ENCODE assay signal across 9 mouse cellular contexts in genomic region chr12:76152389-76152788, GRCm38 (mm10). TPM values are rescaled to one million over a fixed set of nuclear protein-coding genes. Genes with fewer than 3 reads are reported as not detected.
DNase-seq lines count a peak whose midpoint lies in the region; ATAC-seq and TF ChIP-seq lines count a peak whose summit lies in the region.
"Not testable (repeated sequence)": the region's sequence is repeated elsewhere in the genome, so short reads cannot be mapped to it uniquely, and the experiment has no call there.
"Had no signal": no experiment of that assay in that cellular context is flagged by ENCODE, and none has a peak within 500 bp of the region (broad histone marks: within the 10 kb centered on the region; RNA-seq: fewer than 3 reads in every experiment).

No protein-coding gene starts in this region.

- TF ChIP-seq POLR2A in cerebellum, adult 2 months (IDR thresholded peaks at IDR 0.05; ENCODE audit: borderline replicate concordance, insufficient read depth, low read length), result not testable (repeated sequence)

- H3K27ac ChIP-seq in cerebellum, adult 2 months (ENCODE audit: insufficient read depth, low read length); embryonic facial prominence, embryonic 15.5 days (replicated peaks); hindbrain, embryonic 16.5 days (ENCODE audit: low read depth, low read length); limb, embryonic 11.5 days (replicated peaks; ENCODE audit: low read depth, low read length); lung, postnatal 0 days (ENCODE audit: low read length); neural tube, embryonic 11.5 days (ENCODE audit: low read depth, low read length): not testable (repeated sequence)
- peak overlapping the region; percentile 80 for H3K27ac ChIP-seq in heart, embryonic 10.5 days

- H3K9ac ChIP-seq in embryonic facial prominence, embryonic 15.5 days; lung, postnatal 0 days (replicated peaks; ENCODE audit: low read depth); neural tube, embryonic 11.5 days (ENCODE audit: low read length): not testable (repeated sequence)
- peak overlapping the region; percentile 55 for H3K9ac ChIP-seq in hindbrain, embryonic 16.5 days (ENCODE audit: low read depth, low read length)
- H3K9ac ChIP-seq in limb, embryonic 11.5 days (ENCODE audit: low read length), result peak overlapping the region; percentile 43; the same call in 1 of the 2 replicates

- not testable (repeated sequence) for H3K9me3 ChIP-seq in E14TG2a.4 (ENCODE audit: low read length); embryonic facial prominence, embryonic 15.5 days (replicated peaks); heart, embryonic 10.5 days; hindbrain, embryonic 16.5 days (ENCODE audit: control insufficient read depth, low read length); limb, embryonic 11.5 days (ENCODE audit: control insufficient read depth, low read length); lung, postnatal 0 days (ENCODE audit: low read length); neural tube, embryonic 11.5 days (ENCODE audit: control insufficient read depth, low read length)

- ATAC-seq in embryonic facial prominence, embryonic 15.5 days (ENCODE audit: insufficient number of reproducible peaks, low FRiP score, low TSS enrichment, low read depth); hindbrain, embryonic 16.5 days; limb, embryonic 11.5 days (ENCODE audit: insufficient number of reproducible peaks, low FRiP score, low TSS enrichment, low read depth); lung, postnatal 0 days; neural tube, embryonic 11.5 days (ENCODE audit: insufficient read depth, low FRiP score, low TSS enrichment): not testable (repeated sequence)

- peak; percentile 39 for DNase-seq in cerebellum, adult 2 months
- not testable (repeated sequence) for DNase-seq in heart, embryonic 10.5 days (ENCODE audit: low spot score); lung, postnatal 0 days (ENCODE audit: low spot score)
- peak; percentile 42 for DNase-seq in limb, embryonic 11.5 days (ENCODE audit: low spot score)
- peak; percentile 28 for DNase-seq in neural tube, embryonic 11.5 days (ENCODE audit: low spot score)

- TF ChIP-seq EP300 in lung, postnatal 0 days (IDR thresholded peaks at IDR 0.05), result not testable (repeated sequence)

- H3K36me3 ChIP-seq in E14TG2a.4 (ENCODE audit: insufficient read depth, low read length); embryonic facial prominence, embryonic 15.5 days; heart, embryonic 10.5 days; hindbrain, embryonic 16.5 days (ENCODE audit: control insufficient read depth, insufficient read depth, low read length); limb, embryonic 11.5 days (ENCODE audit: control insufficient read depth, insufficient read depth, low read length); lung, postnatal 0 days (ENCODE audit: insufficient read depth, low read length); neural tube, embryonic 11.5 days (ENCODE audit: control insufficient read depth, insufficient read depth, low read length): not testable (repeated sequence)

- H3K4me1 ChIP-seq in E14TG2a.4 (replicated peaks; ENCODE audit: low read depth, low read length); cerebellum, adult 2 months (ENCODE audit: control insufficient read depth, insufficient read depth, low read length); embryonic facial prominence, embryonic 15.5 days; hindbrain, embryonic 16.5 days (ENCODE audit: control insufficient read depth, insufficient read depth, low read depth, low read length); limb, embryonic 11.5 days (ENCODE audit: control insufficient read depth, insufficient read depth, low read length); lung, postnatal 0 days (ENCODE audit: insufficient read depth, low read depth, low read length); neural tube, embryonic 11.5 days (ENCODE audit: control insufficient read depth, insufficient read depth, low read length): not testable (repeated sequence)
- H3K4me1 ChIP-seq in heart, embryonic 10.5 days, result peaks cover 12% of the 10 kb centered on the region

- WGBS in cerebellum, adult 2 months, result 11% methylated on average over 30 of the region's 30 CpGs
- WGBS in embryonic facial prominence, embryonic 15.5 days, result 13% methylated on average over 30 of the region's 30 CpGs
- 12% methylated on average over 30 of the region's 30 CpGs for WGBS in heart, embryonic 10.5 days
- WGBS in hindbrain, embryonic 16.5 days, result 9% methylated on average over 30 of the region's 30 CpGs
- 18% methylated on average over 30 of the region's 30 CpGs for WGBS in limb, embryonic 11.5 days
- 10% methylated on average over 30 of the region's 30 CpGs for WGBS in lung, postnatal 0 days
- 20% methylated on average over 30 of the region's 30 CpGs for WGBS in neural tube, embryonic 11.5 days

- peaks cover 29% of the 10 kb centered on the region for H3K27me3 ChIP-seq in E14TG2a.4 (ENCODE audit: insufficient read depth, low read length)
- not testable (repeated sequence) for H3K27me3 ChIP-seq in cerebellum, adult 2 months (ENCODE audit: control insufficient read depth, insufficient read depth, low read length); embryonic facial prominence, embryonic 15.5 days; heart, embryonic 10.5 days (ENCODE audit: insufficient read depth, poor library complexity, severe bottlenecking); hindbrain, embryonic 16.5 days (replicated peaks; ENCODE audit: control insufficient read depth, insufficient read depth, low read length); limb, embryonic 11.5 days (ENCODE audit: control insufficient read depth, insufficient read depth, low read length); lung, postnatal 0 days (replicated peaks; ENCODE audit: insufficient read depth, low read length); neural tube, embryonic 11.5 days (ENCODE audit: control insufficient read depth, insufficient read depth, low read length)

- peak overlapping the region; percentile 45 for H3K4me2 ChIP-seq in embryonic facial prominence, embryonic 15.5 days (replicated peaks)
- peak overlapping the region; percentile 64 for H3K4me2 ChIP-seq in hindbrain, embryonic 16.5 days (ENCODE audit: low read length)
- H3K4me2 ChIP-seq in limb, embryonic 11.5 days (ENCODE audit: low read depth, severe bottlenecking), result peak overlapping the region; percentile 48
- H3K4me2 ChIP-seq in lung, postnatal 0 days (replicated peaks; ENCODE audit: low read depth, low read length), result peak overlapping the region; percentile 36
- H3K4me2 ChIP-seq in neural tube, embryonic 11.5 days (ENCODE audit: low read depth), result peak overlapping the region; percentile 51

- H3K4me3 ChIP-seq in E14TG2a.4 (replicated peaks; ENCODE audit: low read length), result peak overlapping the region; percentile 74
- H3K4me3 ChIP-seq in cerebellum, adult 2 months (replicated peaks; ENCODE audit: insufficient read depth, low read depth, low read length), result peak overlapping the region; percentile 13
- peak overlapping the region; percentile 28 for H3K4me3 ChIP-seq in embryonic facial prominence, embryonic 15.5 days (replicated peaks)
- peak overlapping the region; percentile 56 for H3K4me3 ChIP-seq in heart, embryonic 10.5 days
- peak overlapping the region; percentile 39 for H3K4me3 ChIP-seq in hindbrain, embryonic 16.5 days (ENCODE audit: low read length)
- H3K4me3 ChIP-seq in limb, embryonic 11.5 days (ENCODE audit: low read depth, low read length), result peak overlapping the region; percentile 19; the same call in 1 of the 2 replicates
- H3K4me3 ChIP-seq in lung, postnatal 0 days (ENCODE audit: low read depth, low read length), result not testable (repeated sequence)
- H3K4me3 ChIP-seq in neural tube, embryonic 11.5 days (ENCODE audit: low read depth, low read length), result peak overlapping the region; percentile 25

- TF ChIP-seq CTCF in E14TG2a.4 (conservative IDR thresholded peaks at IDR 0.05; ENCODE audit: low read length); cerebellum, adult 2 months (IDR thresholded peaks at IDR 0.05; ENCODE audit: borderline replicate concordance, insufficient read depth, low read depth, low read length); lung, postnatal 0 days (IDR thresholded peaks at IDR 0.05): not testable (repeated sequence)

RNA-seq across cellular contexts. Expression of gene Esr2, which starts 24.7 kb away (rescaled TPM):
- 0.07 and 0.10 TPM in 2 replicates for polyA plus RNA-seq in cerebellum, adult 2 months (2012; rRNA removed)
- 0.08 TPM in 2 replicates for polyA plus RNA-seq in embryonic facial prominence, embryonic 15.5 days (2015; fragmentation: Nextera tagmentation; extraction: Ambion mirVana)
- 0.20 and 0.27 TPM in 2 replicates for polyA plus RNA-seq in heart, embryonic 10.5 days (2016; fragmentation: Nextera tagmentation; extraction: Ambion mirVana)
- 0.30 and 0.34 TPM in 2 replicates for polyA plus RNA-seq in hindbrain, embryonic 16.5 days (2015; fragmentation: Nextera tagmentation; extraction: Ambion mirVana)
- 0.20 and 0.40 TPM in 2 replicates for polyA plus RNA-seq in limb, embryonic 11.5 days (2014; fragmentation: Nextera tagmentation; extraction: Ambion mirVana)
- 0.81 and 1.3 TPM in 2 replicates for polyA plus RNA-seq in lung, postnatal 0 days (2015; fragmentation: Nextera tagmentation; extraction: Ambion mirVana)
- polyA plus RNA-seq in neural tube, embryonic 11.5 days (2014; fragmentation: Nextera tagmentation; extraction: Ambion mirVana), result 0.11 and 0.18 TPM in 2 replicates
- polyA plus RNA-seq: liver, embryonic 16.5 days had no signal
